ENCODE assay signal across 8 mouse cellular contexts in the genomic region with DNA sequence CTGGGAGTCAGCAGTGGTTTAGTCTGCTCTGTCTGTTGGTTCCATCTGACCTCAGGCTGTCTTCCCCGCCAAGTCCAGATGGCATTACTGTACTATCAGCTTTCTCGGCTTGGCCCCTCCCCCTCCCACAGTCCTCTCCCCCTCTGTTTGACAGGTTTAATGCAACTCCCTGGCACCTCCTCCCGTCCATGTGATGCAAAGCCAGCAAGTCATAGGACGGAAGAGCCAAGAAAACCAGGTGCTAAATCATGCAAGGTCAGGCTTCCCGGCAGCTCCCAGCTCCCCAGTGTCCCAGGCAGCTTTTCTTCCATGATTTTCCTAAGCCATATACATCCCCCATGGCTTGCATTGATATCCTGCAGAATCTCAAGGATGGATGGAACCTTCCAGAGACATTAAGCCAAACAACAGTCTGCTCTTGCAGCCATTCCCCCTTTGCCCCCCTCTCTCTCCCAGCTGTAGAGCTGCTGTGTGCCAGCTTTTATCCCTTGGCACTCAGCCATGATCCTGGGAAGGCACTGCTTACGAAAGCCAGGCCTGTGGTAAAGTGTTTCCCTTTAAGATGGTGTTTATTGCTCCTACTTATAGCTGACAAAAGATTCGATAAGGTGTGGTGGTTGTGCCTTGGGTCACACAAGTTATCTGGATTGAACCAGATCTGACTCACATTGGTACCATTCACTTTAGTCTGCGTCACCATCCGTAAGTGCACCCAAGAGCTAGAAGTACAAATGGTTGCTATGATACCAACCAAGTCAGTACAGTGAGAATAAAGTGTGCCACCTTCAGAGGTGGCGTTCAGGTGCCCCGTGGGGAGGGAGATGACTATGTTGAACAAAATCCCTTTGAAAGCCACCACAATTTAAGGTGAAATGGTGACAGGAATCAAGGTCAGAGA. TPM values are rescaled to one million over a fixed set of nuclear protein-coding genes. Genes with fewer than 3 reads are reported as not detected.
DNase-seq lines count a peak whose midpoint lies in the region; ATAC-seq and TF ChIP-seq lines count a peak whose summit lies in the region.

No protein-coding gene starts in this region.

- no peak for TF ChIP-seq POLR2A in limb, embryonic 14.5 days (IDR thresholded peaks at IDR 0.05; ENCODE audit: borderline replicate concordance, extremely low read depth, insufficient read depth, insufficient read length)

- peak; percentile 29 for DNase-seq in urinary bladder, postnatal 25 days (ENCODE audit: low spot score)
- DNase-seq in urinary bladder, adult 2 months (ENCODE audit: low spot score) = no peak
- DNase-seq in cerebellum, adult 9-11 months = peak; percentile 89
- DNase-seq in gastrocnemius, adult 8-10 months (ENCODE audit: low spot score in 2 of 2) = peak; percentile 61 to 78
- DNase-seq in limb, embryonic 14.5 days (ENCODE audit: low spot score) = peak; percentile 67
- peak; percentile 56 for DNase-seq in ovary, postnatal 36 days (ENCODE audit: low spot score)
- no peak for DNase-seq in layer of hippocampus, postnatal 36 days

- peak overlapping the region; percentile 82 for H3K27ac ChIP-seq in hindbrain, embryonic 15.5 days (replicated peaks)
- H3K27ac ChIP-seq in limb, embryonic 14.5 days (replicated peaks; ENCODE audit: low read depth, low read length) = no peak overlapping the region; the same call in 1 of the 2 replicates

- peaks cover 10% of the 10 kb centered on the region; the same call in 1 of the 2 replicates for H3K36me3 ChIP-seq in hindbrain, embryonic 15.5 days
- H3K36me3 ChIP-seq in limb, embryonic 14.5 days (ENCODE audit: control insufficient read depth, insufficient read depth, low read length) = no peaks in the 10 kb centered on the region

- H3K9me3 ChIP-seq in hindbrain, embryonic 15.5 days = no peaks in the 10 kb centered on the region
- H3K9me3 ChIP-seq in limb, embryonic 14.5 days (ENCODE audit: control insufficient read depth, low read length) = no peaks in the 10 kb centered on the region

- H3K27me3 ChIP-seq in hindbrain, embryonic 15.5 days = no peaks in the 10 kb centered on the region
- H3K27me3 ChIP-seq in limb, embryonic 14.5 days (ENCODE audit: control insufficient read depth, insufficient read depth, low read length) = no peaks in the 10 kb centered on the region

- H3K4me3 ChIP-seq in hindbrain, embryonic 15.5 days = no peak overlapping the region
- no peak overlapping the region for H3K4me3 ChIP-seq in limb, embryonic 14.5 days (replicated peaks; ENCODE audit: low read length)

- ATAC-seq in hindbrain, embryonic 15.5 days (ENCODE audit: low FRiP score, low read depth) = peak; percentile 64
- peak; percentile 59 for ATAC-seq in limb, embryonic 14.5 days (ENCODE audit: low FRiP score, low read depth)

- no peak overlapping the region for H3K9ac ChIP-seq in hindbrain, embryonic 15.5 days
- H3K9ac ChIP-seq in limb, embryonic 14.5 days (ENCODE audit: low read depth, low read length, severe bottlenecking) = no peak overlapping the region

- no peak overlapping the region; the same call in 1 of the 2 replicates for H3K4me2 ChIP-seq in hindbrain, embryonic 15.5 days
- H3K4me2 ChIP-seq in limb, embryonic 14.5 days (replicated peaks; ENCODE audit: low read depth, low read length, severe bottlenecking) = 0 out of 2 replicates have a peak overlapping the region, but pooled peaks have one; percentile 7

- 31% methylated on average over 11 of the region's 11 CpGs for WGBS in hindbrain, embryonic 15.5 days
- 31% methylated on average over 11 of the region's 11 CpGs for WGBS in limb, embryonic 14.5 days

- peaks cover 41% of the 10 kb centered on the region for H3K4me1 ChIP-seq in hindbrain, embryonic 15.5 days (replicated peaks)
- H3K4me1 ChIP-seq in limb, embryonic 14.5 days (ENCODE audit: control insufficient read depth, insufficient read depth, low read length) = peaks cover 31% of the 10 kb centered on the region

RNA-seq across cellular contexts. Expression of a gene that starts 29.3 kb away (rescaled TPM):
- 0.21 and 0.29 TPM in 2 replicates for polyA plus RNA-seq in urinary bladder, adult 2 months (2012; rRNA removed)
- not detected for total RNA-seq in gastrocnemius, adult 8-10 months (2022)
- 25.6 and 28.9 TPM in 2 replicates for polyA plus RNA-seq in hindbrain, embryonic 15.5 days (2015; fragmentation: Nextera tagmentation; extraction: Ambion mirVana)
- polyA plus RNA-seq in limb, embryonic 14.5 days (2012; rRNA removed) = 0.79 and 1.1 TPM in 2 replicates
- 0.62 and 0.75 TPM in 2 replicates for polyA plus RNA-seq in limb, embryonic 14.5 days (2014; fragmentation: Nextera tagmentation; extraction: Ambion mirVana)
- total RNA-seq in layer of hippocampus, postnatal 36 days (2021) = 10 to 100 TPM; 12.0 to 12.4 TPM

RNA-seq across cellular contexts. Expression of a gene that starts 40.5 kb away (rescaled TPM):
- 1.3 and 1.9 TPM in 2 replicates for polyA plus RNA-seq in urinary bladder, adult 2 months (2012; rRNA removed)
- not detected for total RNA-seq in gastrocnemius, adult 8-10 months (2022)
- 0.35 and 0.47 TPM in 2 replicates for polyA plus RNA-seq in hindbrain, embryonic 15.5 days (2015; fragmentation: Nextera tagmentation; extraction: Ambion mirVana)
- polyA plus RNA-seq in limb, embryonic 14.5 days (2012; rRNA removed) = 0.19 and 0.29 TPM in 2 replicates
- polyA plus RNA-seq in limb, embryonic 14.5 days (2014; fragmentation: Nextera tagmentation; extraction: Ambion mirVana) = 0.22 and 0.29 TPM in 2 replicates
- under 1 TPM; 0.46 to 0.47 TPM for total RNA-seq in layer of hippocampus, postnatal 36 days (2021)

RNA-seq across cellular contexts. Expression of a gene that starts 40.9 kb away (rescaled TPM):
- polyA plus RNA-seq in urinary bladder, adult 2 months (2012; rRNA removed) = 29.4 and 31.5 TPM in 2 replicates
- 1 to 10 TPM; 3.7 to 6.7 (median 4.8) TPM for total RNA-seq in gastrocnemius, adult 8-10 months (2022)
- polyA plus RNA-seq in hindbrain, embryonic 15.5 days (2015; fragmentation: Nextera tagmentation; extraction: Ambion mirVana) = 20.4 and 20.8 TPM in 2 replicates
- polyA plus RNA-seq in limb, embryonic 14.5 days (2012; rRNA removed) = 15.3 and 15.5 TPM in 2 replicates
- 28.4 and 29.1 TPM in 2 replicates for polyA plus RNA-seq in limb, embryonic 14.5 days (2014; fragmentation: Nextera tagmentation; extraction: Ambion mirVana)
- total RNA-seq in layer of hippocampus, postnatal 36 days (2021) = 1 to 10 TPM; 6.2 to 6.4 TPM

RNA-seq across cellular contexts. Expression of a gene that starts 47.8 kb away (rescaled TPM):
- 0.98 and 1.7 TPM in 2 replicates for polyA plus RNA-seq in urinary bladder, adult 2 months (2012; rRNA removed)
- total RNA-seq in gastrocnemius, adult 8-10 months (2022) = under 1 TPM in 1 of 4 experiments, not detected in 3; 0.29 TPM
- polyA plus RNA-seq in hindbrain, embryonic 15.5 days (2015; fragmentation: Nextera tagmentation; extraction: Ambion mirVana) = 20.0 and 21.3 TPM in 2 replicates
- 2.5 TPM in 2 replicates for polyA plus RNA-seq in limb, embryonic 14.5 days (2012; rRNA removed)
- 3.9 and 5.8 TPM in 2 replicates for polyA plus RNA-seq in limb, embryonic 14.5 days (2014; fragmentation: Nextera tagmentation; extraction: Ambion mirVana)
- total RNA-seq in layer of hippocampus, postnatal 36 days (2021) = 10 to 100 TPM; 19.9 to 28.7 TPM

Comparison
In these comparisons a context has a peak if more than half of its experiments do, and no peak if none do; other contexts are left out.
1. DNase-seq: peak in urinary bladder, postnatal 25 days (single experiment), cerebellum, adult 9-11 months (single experiment), gastrocnemius, adult 8-10 months (2 of 2), limb, embryonic 14.5 days (single experiment) and ovary, postnatal 36 days (single experiment); none in urinary bladder, adult 2 months (single experiment) and layer of hippocampus, postnatal 36 days (0 of 2).
2. RNA of a gene that starts 29.3 kb away (polyA plus RNA-seq): 25.6 to 28.9 TPM in hindbrain, embryonic 15.5 days; 0.62 to 1.1 TPM in limb, embryonic 14.5 days and 0.21 to 0.29 TPM in urinary bladder, adult 2 months; every median in the first group is over 10 times any median in the second.